Mouse (Mus musculus) urinary bladder, postnatal 10 days (tissue): ENCODE measurements at regions not wholly inside any gene's neighbourhood (a gene's known extent, or its start where the extent isn't known, plus 50 kb on each side); places are given as distances from the start of the nearest gene placed in this dataset.

Experiments used
- DNase-seq: peaks from one replicate; pipeline ENCODE4 v3.0.0; 2022; ENCODE audit warnings: low spot score

DNA sequence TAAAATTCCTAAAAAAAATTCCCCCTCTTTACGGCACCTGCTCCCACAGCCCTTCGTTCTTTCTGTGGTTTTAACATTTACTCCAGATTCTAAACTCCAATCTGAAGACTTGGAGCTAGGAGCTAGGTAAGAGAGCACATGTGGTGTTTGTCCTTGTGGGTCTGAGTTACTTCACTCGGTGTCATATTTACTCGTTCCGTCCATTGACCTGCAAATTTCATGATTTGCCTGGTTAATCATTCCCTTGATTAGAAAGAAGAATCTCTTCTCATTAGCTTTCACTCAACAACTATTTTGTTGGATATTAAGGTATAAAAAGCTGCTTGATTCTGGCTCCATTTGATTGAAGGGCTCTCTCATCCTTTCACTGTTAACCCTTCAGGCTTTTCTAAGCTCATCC, 231.6 kb upstream of the Hs6st1 start:
- DNase-seq: no peak

- DNase-seq: no peak
These were observed 229.6 kb upstream of the Hs6st1 start for GRCm38 (mm10) chr1:35838625-35839024.

- DNase-seq: no peak
These were observed 228.8 kb upstream of the Hs6st1 start for GRCm38 (mm10) chr1:35839446-35839845.

DNA sequence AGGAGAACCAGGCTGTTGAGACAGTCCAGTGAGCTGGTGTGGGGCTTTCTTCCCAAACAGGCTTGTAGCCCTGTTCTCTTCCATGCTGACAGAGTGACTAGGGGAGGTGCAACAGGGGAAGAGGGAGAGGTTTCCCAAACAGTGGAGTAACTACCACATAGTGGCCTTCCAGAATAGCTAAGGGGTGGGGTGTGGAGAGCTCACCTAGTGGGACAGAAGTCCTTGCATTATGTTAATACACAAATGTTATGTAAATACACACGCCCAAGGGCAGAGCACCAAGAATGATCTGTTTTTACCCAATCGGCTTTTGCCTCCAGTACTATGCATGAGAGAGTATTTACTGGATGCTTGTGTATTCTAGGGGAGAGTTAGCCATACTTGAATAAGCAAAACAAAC, 226.6 kb upstream of the Hs6st1 start:
- DNase-seq: no peak

DNA sequence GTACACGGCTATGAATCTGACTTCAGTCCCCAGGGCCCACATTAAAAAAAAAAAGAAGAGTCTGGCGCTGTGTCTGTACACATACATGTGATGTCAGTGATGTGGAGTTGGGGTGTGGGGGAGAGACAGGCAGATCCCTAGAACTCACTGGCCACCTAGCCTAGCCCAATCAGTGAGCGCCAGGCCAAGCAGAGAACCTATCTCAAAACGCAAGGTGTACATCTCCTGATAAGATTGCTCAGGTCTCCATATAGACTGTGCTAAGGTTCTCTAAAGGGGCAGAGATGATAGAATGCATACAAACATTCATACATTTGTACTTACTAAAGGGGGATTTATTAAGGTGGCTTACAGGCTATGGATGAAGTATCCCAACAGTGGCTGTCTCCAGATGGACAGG, 225.5 kb upstream of the Hs6st1 start:
- no peak for DNase-seq

- no peak for DNase-seq
These were observed 224.6 kb upstream of the Hs6st1 start for GRCm38 (mm10) chr1:35843566-35843965.

GRCm38 (mm10) chr1:35846224-35846936, 221.8 kb upstream of the Hs6st1 start:
- no peak for DNase-seq

DNA sequence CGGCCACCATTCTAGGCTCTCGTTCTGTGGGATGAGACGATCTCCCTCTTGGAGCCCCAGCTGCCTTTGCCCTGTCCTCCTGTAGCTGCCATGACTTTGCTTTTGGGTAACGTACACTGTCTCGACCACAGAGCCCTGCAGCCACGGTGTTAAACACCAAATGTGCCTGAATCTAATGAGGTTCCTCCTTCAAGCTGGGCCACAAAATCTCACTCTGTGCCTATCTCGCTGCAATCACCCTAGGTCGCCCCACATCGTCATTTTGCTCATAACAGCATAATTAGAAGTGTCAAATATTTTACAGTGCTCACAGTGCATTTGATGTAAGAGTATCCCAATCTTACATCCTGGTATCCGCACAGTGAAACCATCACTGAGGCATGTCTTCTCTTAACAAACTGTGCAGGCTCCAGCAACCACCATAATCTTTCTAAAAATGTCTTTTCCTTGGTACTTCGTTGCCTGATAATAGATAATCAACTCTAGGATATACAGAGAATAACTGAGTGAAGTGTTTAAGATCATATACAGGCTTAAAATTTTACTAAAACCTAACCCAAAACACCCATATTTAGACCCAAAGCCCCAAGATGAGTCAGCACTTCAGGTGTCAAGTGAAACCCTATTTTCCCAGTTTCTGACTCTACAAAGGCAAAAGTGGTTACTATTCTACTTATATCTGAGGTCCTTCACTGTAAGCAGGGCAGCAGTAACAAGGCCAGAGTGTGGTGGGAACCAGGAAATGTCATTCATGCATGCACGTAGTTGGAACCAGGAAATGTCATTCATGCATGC, 219.8 kb upstream of the Hs6st1 start:
- no peak for DNase-seq

- no peak for DNase-seq
These were observed 218.6 kb upstream of the Hs6st1 start for GRCm38 (mm10) chr1:35849406-35850190.

- DNase-seq: no peak
These were observed 218.0 kb upstream of the Hs6st1 start for GRCm38 (mm10) chr1:35850191-35850545.

DNA sequence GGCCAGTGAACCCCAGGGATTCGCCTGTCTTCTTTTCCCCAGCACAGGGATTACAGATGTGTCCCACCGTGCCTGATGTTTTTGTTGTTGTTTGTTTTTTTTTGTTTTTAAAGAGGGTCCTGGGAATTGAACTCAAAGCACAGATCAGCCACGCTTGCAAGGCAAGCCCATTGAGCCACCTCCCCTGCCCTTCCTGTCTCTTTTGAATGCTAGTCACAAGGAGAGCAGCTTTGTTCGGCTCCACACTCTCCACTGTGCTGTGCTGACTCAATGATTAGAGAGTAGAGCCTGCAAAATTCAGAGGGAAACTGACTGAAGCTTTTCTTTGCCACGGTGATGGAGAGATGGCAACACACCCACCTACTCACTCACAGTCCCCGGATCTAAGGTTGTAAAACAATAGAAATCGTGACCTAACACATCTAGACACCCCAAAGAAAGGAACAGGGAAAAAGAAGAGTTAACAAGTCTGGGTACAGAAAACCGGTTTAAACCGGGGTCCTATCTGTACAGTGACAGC, 217.6 kb upstream of the Hs6st1 start:
- no peak for DNase-seq

DNA sequence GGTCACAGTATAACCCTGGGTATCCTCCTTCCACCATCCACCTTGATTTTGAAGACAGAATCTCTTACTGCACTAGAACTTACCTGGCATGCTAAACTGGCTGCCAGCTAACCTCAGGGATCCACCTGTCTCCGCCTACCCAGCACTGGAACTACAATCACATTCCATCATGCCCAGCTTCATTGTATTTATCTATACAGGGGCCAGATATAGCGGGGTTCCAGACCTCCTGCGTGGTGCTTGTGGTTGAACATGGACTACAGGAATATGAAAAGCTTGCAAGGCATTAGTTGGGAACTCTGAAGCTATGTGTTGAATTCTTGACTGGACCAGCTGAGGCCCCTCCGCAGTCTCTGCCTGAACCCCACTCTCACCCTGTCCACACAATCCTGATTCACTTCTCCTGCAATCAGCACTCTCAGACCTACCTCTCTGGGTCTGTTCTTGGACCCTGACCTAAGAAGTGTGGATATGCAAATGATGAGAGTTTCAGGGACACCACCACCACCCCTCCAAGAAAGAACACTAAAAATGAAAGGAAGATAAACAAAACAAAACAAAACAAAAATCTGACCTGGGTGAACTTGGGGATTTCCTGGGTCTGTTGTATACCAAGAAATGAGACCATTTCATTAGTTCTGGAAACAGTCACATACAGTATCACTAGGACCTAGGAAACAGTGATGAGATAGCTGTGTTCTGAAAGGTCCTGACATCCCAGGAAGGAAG, 216.4 kb upstream of the Hs6st1 start:
- no peak for DNase-seq

- no peak for DNase-seq
These were observed 215.2 kb upstream of the Hs6st1 start for GRCm38 (mm10) chr1:35853018-35853417.

DNA sequence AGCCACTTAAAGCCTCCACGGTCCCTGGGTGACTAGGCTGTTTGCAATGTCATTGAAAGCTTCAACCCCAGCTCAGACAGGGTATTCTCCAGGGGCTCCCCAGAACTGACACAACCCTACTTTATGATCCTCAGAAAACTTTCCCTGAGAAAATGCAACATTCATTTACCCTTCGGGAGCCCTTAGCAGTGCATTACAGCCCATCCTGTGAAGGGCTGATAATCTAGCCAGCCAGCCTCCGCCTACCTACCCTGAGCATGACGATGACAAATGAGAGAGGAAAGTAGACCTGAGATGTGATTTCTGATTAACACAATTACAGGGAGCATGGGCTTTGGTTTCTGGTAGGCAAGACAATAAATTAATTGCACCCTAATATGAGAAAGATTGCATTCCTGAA, 212.6 kb upstream of the Hs6st1 start:
- no peak for DNase-seq

DNA sequence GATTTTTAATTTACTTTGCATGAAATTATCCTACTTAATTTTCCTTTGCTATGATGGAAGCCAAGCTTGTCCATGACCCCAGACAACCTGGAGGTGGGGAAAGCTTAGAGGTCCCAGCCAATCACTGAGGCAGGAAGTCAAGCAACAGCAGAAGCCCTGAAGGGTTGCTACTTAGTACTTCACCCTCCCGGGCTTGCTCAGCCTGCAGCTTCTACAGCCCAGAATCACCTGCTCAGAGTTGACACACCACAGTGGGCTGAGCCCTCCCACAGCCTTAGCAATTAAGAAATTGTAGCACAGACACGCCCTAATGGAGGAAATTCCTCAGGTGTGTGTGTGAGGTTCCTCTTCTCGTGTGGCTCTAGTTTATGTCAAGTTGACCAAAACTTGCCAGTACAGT, 209.9 kb upstream of the Hs6st1 start:
- no peak for DNase-seq

DNA sequence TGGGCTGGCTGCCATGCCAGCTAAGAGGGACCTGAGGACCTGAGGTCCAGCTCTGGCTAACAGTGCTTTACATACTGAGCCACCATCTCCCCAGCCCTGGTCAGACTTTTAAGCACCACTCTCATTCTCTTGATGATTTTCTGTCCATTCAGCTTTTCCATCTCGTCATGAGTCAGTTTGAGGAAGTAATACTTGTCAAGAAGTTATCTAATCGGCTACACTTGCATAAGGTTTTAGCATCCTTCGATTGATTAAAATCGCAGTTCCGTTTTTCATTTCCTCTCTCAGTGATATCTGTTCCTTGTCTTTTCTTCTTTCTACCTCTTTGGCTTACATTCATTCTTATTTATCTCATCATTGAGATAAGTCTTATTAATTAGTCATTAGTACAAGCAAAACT, 207.4 kb upstream of the Hs6st1 start:
- no peak for DNase-seq

- DNase-seq: no peak
These were observed 206.0 kb upstream of the Hs6st1 start for GRCm38 (mm10) chr1:35862196-35862595.

- no peak for DNase-seq
These were observed 205.5 kb upstream of the Hs6st1 start for GRCm38 (mm10) chr1:35862661-35863060.

- DNase-seq: no peak
These were observed 204.0 kb upstream of the Hs6st1 start for GRCm38 (mm10) chr1:35864246-35864645.

DNA sequence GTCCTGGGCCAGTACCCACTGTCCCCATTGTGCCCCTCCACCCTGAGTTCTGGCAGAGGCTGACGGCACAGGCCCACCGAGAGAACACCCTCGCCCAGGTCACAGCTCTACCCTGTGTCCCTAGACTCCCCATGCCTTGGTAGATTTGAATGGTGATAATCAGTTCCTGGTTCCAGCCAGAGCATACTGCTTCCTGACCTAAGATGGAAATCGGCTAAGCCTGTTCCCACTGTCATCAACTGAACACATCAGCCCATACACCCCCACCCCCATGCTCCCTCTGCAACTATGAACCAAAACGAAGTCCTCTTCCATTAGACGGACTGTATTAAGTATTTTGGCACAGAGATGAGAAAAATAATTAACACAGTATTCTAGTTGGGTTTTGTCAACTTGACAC, 202.9 kb upstream of the Hs6st1 start:
- no peak for DNase-seq

- no peak for DNase-seq
These were observed 201.6 kb upstream of the Hs6st1 start for GRCm38 (mm10) chr1:35866643-35867042.
